Mouse (Mus musculus) neural tube, embryonic 12.5 days (tissue): ENCODE measurements at regions not wholly inside any gene's neighbourhood (a gene's known extent, or its start where the extent isn't known, plus 50 kb on each side); places are given as distances from the start of the nearest gene placed in this dataset.

ENCODE experiments used
- ATAC-seq: fragments of 200-750 bp; cut with Nextera tagmentation; 2 replicates; pipeline ENCODE4 v1.8.0; 2017; ENCODE audit warnings: low read depth, mild to moderate bottlenecking, moderate TSS enrichment, moderate library complexity; ENCODE audit not compliant: low FRiP score
- H3K27ac ChIP-seq: fragments of 300-500 bp; sonication (generic); 2 replicates; pipeline ENCODE4 v1.5.1; 2016
- H3K27me3 ChIP-seq: fragments of 300-500 bp; sonication (generic); replicated peaks from 2 replicates; pipeline ENCODE4 v1.6.1; 2016; ENCODE audit warnings: mild to moderate bottlenecking
- H3K36me3 ChIP-seq: fragments of 300-500 bp; sonication (generic); 2 replicates; pipeline ENCODE4 v1.6.1; 2016; ENCODE audit warnings: mild to moderate bottlenecking
- H3K4me1 ChIP-seq: fragments of 300-500 bp; sonication (generic); 2 replicates; pipeline ENCODE4 v1.6.1; 2016
- H3K4me2 ChIP-seq: fragments of 300-500 bp; sonication (generic); replicated peaks from 2 replicates; pipeline ENCODE4 v1.6.1; 2016; ENCODE audit warnings: mild to moderate bottlenecking
- H3K4me3 ChIP-seq: fragments of 300-500 bp; sonication (generic); 2 replicates; pipeline ENCODE4 v1.5.1; 2016
- H3K9ac ChIP-seq: fragments of 300-500 bp; sonication (generic); 2 replicates; pipeline ENCODE4 v1.6.1; 2016; ENCODE audit warnings: mild to moderate bottlenecking
- H3K9me3 ChIP-seq: fragments of 300-500 bp; sonication (generic); 2 replicates; pipeline ENCODE4 v1.6.1; 2016; ENCODE audit warnings: mild to moderate bottlenecking
- WGBS: fragments of 180-500 bp; shearing (Covaris S2); methylation state at CpG from one replicate; pipeline ENCODE4 v1.1.7; 2016; 5-methylcytosine and 5-hydroxymethylcytosine counted together

DNA sequence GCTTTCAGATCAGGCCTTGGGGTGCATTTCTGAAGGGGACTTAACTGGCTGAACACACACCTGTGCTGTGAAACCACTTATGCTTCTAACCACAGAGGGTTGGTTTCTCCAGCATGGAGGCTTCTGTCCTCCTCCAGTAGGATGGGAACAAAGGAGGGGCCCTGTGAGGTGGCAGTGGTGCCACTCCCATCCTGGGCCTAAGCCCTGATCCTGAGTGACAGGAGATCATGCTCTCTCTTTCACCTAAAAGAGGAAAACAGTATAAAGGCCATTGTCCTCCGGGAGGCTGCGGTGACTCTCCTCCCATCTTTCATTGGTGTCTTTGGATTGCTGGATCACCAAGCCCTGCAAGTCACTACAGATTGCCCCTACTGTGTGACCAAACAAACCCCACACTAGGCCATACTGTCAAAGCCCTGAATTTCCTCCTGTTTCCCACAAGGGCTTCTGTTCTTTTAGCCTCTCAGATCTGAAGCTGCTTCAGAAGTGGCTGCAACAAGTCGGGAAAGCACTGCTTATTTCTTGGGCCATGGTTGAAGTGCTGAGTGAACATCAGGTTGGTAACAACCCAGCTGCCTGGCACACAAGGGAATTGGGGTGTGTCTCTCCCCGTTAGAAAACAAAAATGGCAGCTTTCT lies 175.4 kb upstream of the Camk1g start:
- H3K36me3 ChIP-seq: no peaks in the 10 kb centered on the region
- H3K9ac ChIP-seq: no peak overlapping the region
- WGBS: 66% methylated on average over 4 of the region's 4 CpGs

GRCm38 (mm10) chr1:193544804-193545203 lies 174.7 kb upstream of the Camk1g start:
- no peak for ATAC-seq
- no peak overlapping the region for H3K4me2 ChIP-seq
- H3K9ac ChIP-seq: no peak overlapping the region
- no peaks in the 10 kb centered on the region for H3K9me3 ChIP-seq
- no peaks in the 10 kb centered on the region for H3K27me3 ChIP-seq
- H3K36me3 ChIP-seq: no peaks in the 10 kb centered on the region
- H3K27ac ChIP-seq: no peak overlapping the region
- peaks cover 7% of the 10 kb centered on the region; the same call in 1 of the 2 replicates for H3K4me1 ChIP-seq
- H3K4me3 ChIP-seq: no peak overlapping the region

More for the DNA sequence above, 175.4 kb upstream of the Camk1g start:
- Histone ChIP-seq H3K4me2 (no peak overlapping the region), H3K27ac (no peak overlapping the region), H3K4me3 (no peak overlapping the region), H3K27me3 (no peaks in the 10 kb centered on the region), H3K4me1 (peaks cover 7% of the 10 kb centered on the region; the same call in 1 of the 2 replicates), H3K9me3 (no peaks in the 10 kb centered on the region)
- no peak for ATAC-seq

DNA sequence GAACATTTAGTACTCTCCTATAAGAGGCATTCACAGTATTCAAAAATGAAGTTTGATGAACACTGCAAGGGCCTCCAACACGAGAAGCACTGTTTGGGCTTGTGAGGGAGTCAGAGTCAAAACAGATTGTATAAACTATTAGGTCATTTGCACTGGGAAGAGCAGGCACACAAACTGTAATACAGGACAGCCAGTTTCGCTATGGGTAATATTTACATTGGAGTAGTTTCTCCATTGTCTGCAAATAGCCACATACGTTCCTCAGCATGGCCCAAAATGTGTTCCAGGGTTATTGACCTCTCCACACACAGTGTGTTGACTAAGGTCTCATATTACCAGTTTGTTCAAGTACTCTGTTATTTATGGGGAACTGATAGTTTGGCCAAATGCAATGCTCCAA lies 173.7 kb upstream of the Camk1g start:
- WGBS: 75% methylated on average over 3 of the region's 3 CpGs
- no peaks in the 10 kb centered on the region for H3K9me3 ChIP-seq
- H3K36me3 ChIP-seq: no peaks in the 10 kb centered on the region
- H3K4me2 ChIP-seq: no peak overlapping the region
- no peaks in the 10 kb centered on the region for H3K27me3 ChIP-seq
- peaks cover 7% of the 10 kb centered on the region; the same call in 1 of the 2 replicates for H3K4me1 ChIP-seq
- H3K9ac ChIP-seq: no peak overlapping the region
- ATAC-seq: no peak
- H3K27ac ChIP-seq: no peak overlapping the region
- no peak overlapping the region for H3K4me3 ChIP-seq

DNA sequence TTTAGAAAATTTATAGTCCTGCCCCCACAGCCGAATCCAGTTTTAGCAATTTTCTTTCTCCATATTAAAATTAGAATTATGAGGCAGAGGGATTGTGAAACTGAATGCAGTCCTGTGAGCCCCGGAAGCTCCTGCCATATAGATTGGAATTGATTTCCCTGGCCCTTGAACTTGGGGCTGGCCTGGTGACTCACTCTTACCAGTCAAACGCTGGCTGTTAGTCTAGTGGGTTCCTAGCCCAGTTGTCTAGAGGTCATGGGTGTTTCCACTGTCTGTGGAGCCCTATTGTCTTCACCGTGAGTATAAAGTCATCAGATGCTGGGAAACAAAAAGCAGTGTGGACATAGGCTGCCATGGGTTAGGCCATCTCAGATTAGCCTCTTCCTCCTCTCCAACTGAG lies 173.2 kb upstream of the Camk1g start:
- Histone ChIP-seq H3K27me3 (no peaks in the 10 kb centered on the region), H3K4me3 (no peak overlapping the region), H3K36me3 (no peaks in the 10 kb centered on the region), H3K9ac (no peak overlapping the region), H3K4me2 (no peak overlapping the region), H3K27ac (no peak overlapping the region), H3K4me1 (peaks cover 12% of the 10 kb centered on the region; the same call in 1 of the 2 replicates), H3K9me3 (no peaks in the 10 kb centered on the region)
- WGBS: 63% methylated on average over 4 of the region's 4 CpGs
- no peak for ATAC-seq

GRCm38 (mm10) chr1:193541934-193542580 lies 172.0 kb upstream of the Camk1g start:
- H3K27ac ChIP-seq: no peak overlapping the region
- no peaks in the 10 kb centered on the region for H3K27me3 ChIP-seq
- no peaks in the 10 kb centered on the region for H3K9me3 ChIP-seq
- no peaks in the 10 kb centered on the region for H3K36me3 ChIP-seq
- 28% methylated on average over 13 of the region's 13 CpGs for WGBS
- peak overlapping the region; percentile 28; the same call in 1 of the 2 replicates for H3K4me2 ChIP-seq
- H3K4me3 ChIP-seq: no peak overlapping the region
- peaks cover 12% of the 10 kb centered on the region; the same call in 1 of the 2 replicates for H3K4me1 ChIP-seq
- H3K9ac ChIP-seq: no peak overlapping the region
- no peak for ATAC-seq

DNA sequence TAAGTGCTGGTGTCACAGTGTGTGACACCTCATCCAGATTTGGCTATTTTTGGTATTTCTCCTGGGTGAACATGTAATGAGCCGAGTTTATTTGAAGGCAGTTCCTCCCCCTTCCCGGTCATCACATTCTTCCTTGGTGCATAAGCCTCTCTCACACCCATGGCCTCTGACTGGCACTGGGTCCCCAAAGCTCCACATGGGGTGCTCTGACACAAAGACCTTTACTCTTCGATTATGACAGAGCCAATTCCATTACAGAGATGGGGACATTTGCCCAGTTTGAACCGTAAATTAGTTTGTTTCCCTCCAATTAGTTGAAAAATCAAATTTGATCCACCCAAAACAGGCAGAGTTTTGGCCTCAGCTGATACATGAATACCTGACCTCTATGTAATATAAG lies 171.2 kb upstream of the Camk1g start:
- Histone ChIP-seq H3K4me2 (no peak overlapping the region), H3K9ac (no peak overlapping the region), H3K27ac (no peak overlapping the region), H3K4me3 (no peak overlapping the region), H3K27me3 (no peaks in the 10 kb centered on the region), H3K4me1 (peaks cover 12% of the 10 kb centered on the region; the same call in 1 of the 2 replicates), H3K36me3 (no peaks in the 10 kb centered on the region), H3K9me3 (no peaks in the 10 kb centered on the region)
- ATAC-seq: no peak
- WGBS: 81% methylated on average over 4 of the region's 4 CpGs

- H3K9me3 ChIP-seq: no peaks in the 10 kb centered on the region
- no peak overlapping the region for H3K27ac ChIP-seq
- H3K4me1 ChIP-seq: peaks cover 12% of the 10 kb centered on the region; the same call in 1 of the 2 replicates
- no peak overlapping the region for H3K4me3 ChIP-seq
- WGBS: 80% methylated on average over 5 of the region's 5 CpGs
- no peak overlapping the region for H3K9ac ChIP-seq
- no peak for ATAC-seq
- no peak overlapping the region for H3K4me2 ChIP-seq
- H3K27me3 ChIP-seq: no peaks in the 10 kb centered on the region
- no peaks in the 10 kb centered on the region for H3K36me3 ChIP-seq
These were observed 170.4 kb upstream of the Camk1g start for GRCm38 (mm10) chr1:193540486-193540885.

DNA sequence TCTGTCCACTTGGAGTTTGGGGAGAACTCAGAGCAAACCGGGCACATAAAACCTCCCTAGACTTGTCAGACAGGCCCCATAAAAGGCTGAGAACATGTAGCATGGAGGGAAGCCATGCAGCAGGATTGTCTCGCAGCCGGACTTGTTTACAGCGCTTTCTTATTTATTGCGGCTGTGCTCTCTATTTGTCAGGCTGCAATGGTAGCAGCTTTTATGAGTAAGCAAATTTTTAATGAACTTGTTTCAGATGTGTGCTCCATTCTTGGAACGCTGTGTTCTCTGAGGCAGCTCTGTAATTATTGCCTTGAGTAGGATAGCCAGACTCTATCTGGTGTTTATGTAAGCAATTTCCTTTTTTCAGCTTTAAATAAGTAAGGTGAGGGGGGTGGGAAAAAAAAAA lies 169.2 kb upstream of the Camk1g start:
- no peaks in the 10 kb centered on the region for H3K9me3 ChIP-seq
- H3K27ac ChIP-seq: no peak overlapping the region
- H3K27me3 ChIP-seq: no peaks in the 10 kb centered on the region
- no peak overlapping the region for H3K4me3 ChIP-seq
- H3K36me3 ChIP-seq: no peaks in the 10 kb centered on the region
- H3K9ac ChIP-seq: no peak overlapping the region
- no peak for ATAC-seq
- H3K4me2 ChIP-seq: no peak overlapping the region
- H3K4me1 ChIP-seq: peaks cover 12% of the 10 kb centered on the region; the same call in 1 of the 2 replicates
- WGBS: 79% methylated on average over 6 of the region's 6 CpGs

GRCm38 (mm10) chr1:193538425-193538824 lies 168.3 kb upstream of the Camk1g start:
- ATAC-seq: no peak
- Histone ChIP-seq H3K36me3 (no peaks in the 10 kb centered on the region), H3K27ac (no peak overlapping the region), H3K4me2 (no peak overlapping the region), H3K27me3 (no peaks in the 10 kb centered on the region), H3K4me1 (peaks cover 12% of the 10 kb centered on the region; the same call in 1 of the 2 replicates), H3K9me3 (no peaks in the 10 kb centered on the region), H3K9ac (no peak overlapping the region), H3K4me3 (no peak overlapping the region)
- WGBS: 62% methylated on average over 2 of the region's 2 CpGs

DNA sequence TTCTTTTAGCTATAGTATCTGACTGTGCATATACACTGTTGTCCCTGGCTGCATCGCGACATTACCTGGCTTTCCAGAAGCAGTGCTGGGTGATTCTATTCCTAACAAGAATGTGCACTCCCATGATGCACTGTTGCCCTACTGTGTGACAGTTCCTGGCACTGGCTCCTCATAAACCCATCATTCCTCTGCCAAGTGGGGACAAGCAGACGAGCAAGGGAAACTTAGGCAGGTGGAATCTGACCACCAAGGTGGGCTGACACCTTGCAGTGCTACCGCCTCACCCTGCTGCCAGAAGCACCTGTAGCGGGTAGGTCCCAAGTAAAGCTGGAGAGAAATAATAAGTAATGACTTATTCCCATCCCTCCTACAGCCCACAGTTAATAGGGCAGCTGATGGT lies 167.5 kb upstream of the Camk1g start:
- Histone ChIP-seq H3K4me1 (peaks cover 12% of the 10 kb centered on the region; the same call in 1 of the 2 replicates), H3K9me3 (no peaks in the 10 kb centered on the region), H3K9ac (no peak overlapping the region), H3K4me2 (no peak overlapping the region), H3K27me3 (no peaks in the 10 kb centered on the region), H3K36me3 (no peaks in the 10 kb centered on the region), H3K27ac (no peak overlapping the region), H3K4me3 (no peak overlapping the region)
- 87% methylated on average over 5 of the region's 5 CpGs for WGBS
- no peak for ATAC-seq

- 0 out of 2 replicates have a peak, but pooled peaks cover 5% of the 10 kb centered on the region for H3K4me1 ChIP-seq
- H3K27ac ChIP-seq: no peak overlapping the region
- ATAC-seq: no peak
- H3K36me3 ChIP-seq: no peaks in the 10 kb centered on the region
- no peaks in the 10 kb centered on the region for H3K27me3 ChIP-seq
- H3K4me3 ChIP-seq: no peak overlapping the region
- H3K9ac ChIP-seq: no peak overlapping the region
- H3K4me2 ChIP-seq: no peak overlapping the region
- no peaks in the 10 kb centered on the region for H3K9me3 ChIP-seq
These were observed 166.5 kb upstream of the Camk1g start for GRCm38 (mm10) chr1:193536552-193536951.

DNA sequence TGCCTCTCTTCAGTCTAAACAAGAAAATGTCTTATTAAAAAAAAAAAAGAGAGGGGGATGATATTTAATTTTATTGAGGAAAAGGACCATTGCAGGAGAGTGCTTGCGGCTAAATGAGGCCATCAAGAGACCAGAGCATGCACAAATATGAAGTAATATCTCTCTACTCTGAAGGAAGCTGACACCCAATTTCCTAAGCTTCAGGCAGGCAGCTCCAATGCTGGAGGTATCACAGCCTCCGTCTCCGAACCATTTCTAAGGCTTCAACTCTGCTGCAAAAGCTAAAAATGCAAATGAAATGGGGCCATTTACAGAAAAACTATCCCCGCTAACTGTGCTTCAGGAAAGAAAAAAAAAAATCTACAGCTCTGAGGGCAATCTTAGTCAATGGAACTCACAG lies 164.4 kb upstream of the Camk1g start:
- Histone ChIP-seq H3K36me3 (no peaks in the 10 kb centered on the region), H3K4me3 (no peak overlapping the region), H3K4me2 (no peak overlapping the region), H3K27me3 (no peaks in the 10 kb centered on the region), H3K27ac (no peak overlapping the region), H3K4me1 (0 out of 2 replicates have a peak, but pooled peaks cover 5% of the 10 kb centered on the region), H3K9ac (no peak overlapping the region), H3K9me3 (no peaks in the 10 kb centered on the region)
- ATAC-seq: no peak
- WGBS: 80% methylated on average over 4 of the region's 4 CpGs

DNA sequence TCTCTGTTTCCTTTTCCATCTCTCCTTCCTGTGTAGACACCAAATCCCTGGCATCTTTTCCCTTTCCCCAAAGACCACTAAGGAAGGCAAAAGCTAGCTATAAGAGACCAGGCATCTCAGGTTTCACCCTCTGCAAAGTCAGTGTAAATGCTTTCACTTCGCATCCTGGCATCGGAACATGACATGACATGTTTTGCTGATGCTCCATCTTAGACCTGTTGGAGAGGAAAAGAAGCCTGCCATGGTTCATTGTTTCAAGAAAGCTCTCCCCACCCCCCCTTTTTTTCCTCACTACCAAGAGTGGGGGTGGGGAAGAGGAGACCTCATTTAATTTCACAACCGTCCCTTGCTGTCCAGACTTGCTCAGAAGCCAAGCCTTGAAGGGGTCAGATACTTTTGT lies 156.4 kb upstream of the Camk1g start:
- no peak overlapping the region for H3K9ac ChIP-seq
- H3K36me3 ChIP-seq: no peaks in the 10 kb centered on the region
- no peak for ATAC-seq
- 69% methylated on average over 3 of the region's 3 CpGs for WGBS
- H3K9me3 ChIP-seq: no peaks in the 10 kb centered on the region
- H3K27ac ChIP-seq: no peak overlapping the region
- H3K27me3 ChIP-seq: no peaks in the 10 kb centered on the region
- H3K4me3 ChIP-seq: no peak overlapping the region
- no peaks in the 10 kb centered on the region for H3K4me1 ChIP-seq
- H3K4me2 ChIP-seq: no peak overlapping the region
